Comparison of ENCODE assay signal across 8 mouse cellular contexts in the genomic region with DNA sequence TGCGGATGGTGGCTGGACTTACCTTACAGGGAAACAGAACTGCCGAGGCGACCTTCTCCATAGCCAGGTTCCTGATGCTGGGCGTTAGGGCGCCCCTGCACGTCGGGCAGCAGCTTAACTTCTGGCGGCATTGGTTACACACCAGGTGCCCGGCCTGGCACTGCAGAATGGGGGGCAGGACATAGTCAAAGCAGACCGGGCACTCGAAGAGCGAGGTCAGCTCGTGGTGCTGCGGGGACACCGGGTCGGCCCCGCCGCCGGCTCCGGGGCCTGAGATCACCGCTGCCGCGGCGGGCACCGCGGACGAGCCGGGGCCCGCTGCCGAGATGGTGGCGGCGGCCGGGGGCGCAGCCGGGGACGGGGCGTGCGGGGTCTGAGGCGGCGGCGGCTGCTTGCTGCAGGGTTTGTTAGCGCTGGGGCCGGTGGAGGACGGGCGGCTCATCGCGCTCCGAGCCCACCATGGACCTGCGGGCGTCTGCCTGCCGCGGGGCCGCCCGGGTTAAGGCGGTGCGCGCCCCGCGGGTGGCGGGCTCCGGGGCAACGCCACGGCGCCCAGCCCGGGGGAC. TPM values are rescaled to one million over a fixed set of nuclear protein-coding genes. Genes with fewer than 3 reads are reported as not detected.
DNase-seq lines count a peak whose midpoint lies in the region; ATAC-seq lines count a peak whose summit lies in the region.

No protein-coding gene starts in this region.

- H3K4me1 ChIP-seq in erythroblast, embryonic 14.5 days (ENCODE audit: control insufficient read depth): peaks cover 21% of the 10 kb centered on the region
- no peaks in the 10 kb centered on the region for H3K4me1 ChIP-seq in embryonic facial prominence, embryonic 11.5 days (ENCODE audit: control insufficient read depth, insufficient read depth, low read length)
- 0 out of 2 replicates have a peak, but pooled peaks cover 4% of the 10 kb centered on the region for H3K4me1 ChIP-seq in liver, embryonic 11.5 days (replicated peaks; ENCODE audit: control insufficient read depth, insufficient read depth, low read length)

- peak overlapping the region; percentile 72 for H3K9ac ChIP-seq in embryonic facial prominence, embryonic 11.5 days (replicated peaks; ENCODE audit: low read length)
- peak overlapping the region; percentile 80 for H3K9ac ChIP-seq in liver, embryonic 11.5 days (ENCODE audit: low read depth, low read length)

- H3K27ac ChIP-seq in embryonic facial prominence, embryonic 11.5 days (replicated peaks; ENCODE audit: low read depth, low read length): 0 out of 2 replicates have a peak overlapping the region, but pooled peaks have one; percentile 28
- peak overlapping the region; percentile 74 for H3K27ac ChIP-seq in liver, embryonic 11.5 days (ENCODE audit: low read depth, low read length)

- no peaks in the 10 kb centered on the region for H3K9me3 ChIP-seq in erythroblast, embryonic 14.5 days (ENCODE audit: control insufficient read depth, low read length)
- H3K9me3 ChIP-seq in embryonic facial prominence, embryonic 11.5 days (replicated peaks; ENCODE audit: control insufficient read depth, low read length): no peaks in the 10 kb centered on the region
- no peaks in the 10 kb centered on the region for H3K9me3 ChIP-seq in liver, embryonic 11.5 days (ENCODE audit: control insufficient read depth, low read length)

- no peak for ATAC-seq in erythroblast, adult 5-6 weeks (replicated peaks; ENCODE audit: low FRiP score, poor library complexity, severe bottlenecking)
- ATAC-seq in embryonic facial prominence, embryonic 11.5 days (replicated peaks; ENCODE audit: insufficient number of reproducible peaks, low FRiP score, low TSS enrichment, low read depth): no peak
- no peak for ATAC-seq in liver, embryonic 11.5 days (replicated peaks; ENCODE audit: low FRiP score)

- WGBS in embryonic facial prominence, embryonic 11.5 days: 1% methylated on average over 60 of the region's 65 CpGs
- under 1% methylated on average over 62 of the region's 65 CpGs for WGBS in liver, embryonic 11.5 days

- peaks cover 46% of the 10 kb centered on the region for H3K27me3 ChIP-seq in erythroblast, embryonic 14.5 days (ENCODE audit: control insufficient read depth)
- no peaks in the 10 kb centered on the region for H3K27me3 ChIP-seq in embryonic facial prominence, embryonic 11.5 days (ENCODE audit: control insufficient read depth, insufficient read depth, low read length)
- H3K27me3 ChIP-seq in liver, embryonic 11.5 days (replicated peaks; ENCODE audit: control insufficient read depth, insufficient read depth, low read length): no peaks in the 10 kb centered on the region; the same call in 1 of the 2 replicates
- H3K27me3 ChIP-seq in splenic B cell, adult 2 months (ENCODE audit: control insufficient read depth, insufficient read depth, low read length, poor library complexity, severe bottlenecking): no peaks in the 10 kb centered on the region

- H3K36me3 ChIP-seq in erythroblast, embryonic 14.5 days (ENCODE audit: control insufficient read depth): no peaks in the 10 kb centered on the region
- no peaks in the 10 kb centered on the region for H3K36me3 ChIP-seq in embryonic facial prominence, embryonic 11.5 days (replicated peaks; ENCODE audit: control insufficient read depth, insufficient read depth, low read depth, low read length)
- no peaks in the 10 kb centered on the region for H3K36me3 ChIP-seq in liver, embryonic 11.5 days (ENCODE audit: control insufficient read depth, insufficient read depth, low read length)
- no peaks in the 10 kb centered on the region for H3K36me3 ChIP-seq in splenic B cell, adult 2 months (ENCODE audit: control insufficient read depth, insufficient read depth, low read length, poor library complexity, severe bottlenecking)

- peak overlapping the region; percentile 97 for H3K4me2 ChIP-seq in embryonic facial prominence, embryonic 11.5 days (ENCODE audit: low read depth, low read length)
- peak overlapping the region; percentile 96 for H3K4me2 ChIP-seq in liver, embryonic 11.5 days

- peak overlapping the region; percentile 69 for H3K4me3 ChIP-seq in erythroblast, embryonic 14.5 days (replicated peaks)
- H3K4me3 ChIP-seq in embryonic facial prominence, embryonic 11.5 days (ENCODE audit: low read depth, low read length): peak overlapping the region; percentile 74
- H3K4me3 ChIP-seq in liver, embryonic 11.5 days (ENCODE audit: low read depth, low read length): peak overlapping the region; percentile 88

- DNase-seq in embryonic facial prominence, embryonic 11.5 days (ENCODE audit: low spot score): peak; percentile 51
- DNase-seq in heart, adult 8-10 months (ENCODE audit: low spot score): peak; percentile 39
- peak; percentile 62 for DNase-seq in kidney, adult 9 months
- DNase-seq in liver, embryonic 11.5 days (ENCODE audit: low spot score): peak; percentile 67
- peak; percentile 9 to 28 for DNase-seq in natural killer cell, adult 2 months (ENCODE audit: low spot score in 2 of 2)
- DNase-seq in splenic B cell, adult 2 months (ENCODE audit: low read depth, low spot score): peak; percentile 70

RNA-seq across cellular contexts. Expression of a gene that starts 0.7 kb away (rescaled TPM):
- polyA plus RNA-seq in erythroblast, embryonic 14.5 days (2012): 0.12 and 0.19 TPM in 2 replicates
- total RNA-seq in erythroblast, adult 5-6 weeks (2015; ENCODE audit: low replicate concordance): 0.84 and 5.0 TPM in 2 replicates
- total RNA-seq in erythroblast, adult 5-6 weeks (2017; ENCODE audit: low replicate concordance): 1.5 and 2.1 TPM in 2 replicates
- polyA plus RNA-seq in embryonic facial prominence, embryonic 11.5 days (2014; fragmentation: Nextera tagmentation; extraction: Ambion mirVana): 3.2 and 4.1 TPM in 2 replicates
- total RNA-seq in heart, adult 8-10 months (2022): 10 to 100 TPM in 1 of 4 experiments, 1 to 10 TPM in 3; 5.3 to 10.6 (median 7.6) TPM
- 5.4 and 6.2 TPM in 2 replicates for polyA plus RNA-seq in liver, embryonic 11.5 days (2014; fragmentation: Nextera tagmentation; extraction: Ambion mirVana)

RNA-seq across cellular contexts. Expression of a gene that starts 54.5 kb away (rescaled TPM):
- not detected in 2 replicates for polyA plus RNA-seq in erythroblast, embryonic 14.5 days (2012)
- not detected in 2 replicates for total RNA-seq in erythroblast, adult 5-6 weeks (2015; ENCODE audit: low replicate concordance)
- total RNA-seq in erythroblast, adult 5-6 weeks (2017; ENCODE audit: low replicate concordance): not detected in 2 replicates
- 0.10 TPM in 1 of 2 replicates, not detected in the other for polyA plus RNA-seq in embryonic facial prominence, embryonic 11.5 days (2014; fragmentation: Nextera tagmentation; extraction: Ambion mirVana)
- total RNA-seq in heart, adult 8-10 months (2022): not detected
- not detected in 2 replicates for polyA plus RNA-seq in liver, embryonic 11.5 days (2014; fragmentation: Nextera tagmentation; extraction: Ambion mirVana)

Comparison
In these comparisons a context has a peak if more than half of its experiments do, and no peak if none do; other contexts are left out.
1. DNase-seq: peak in every context shown above with its lines; median percentile 70 in splenic B cell, adult 2 months; 67 in liver, embryonic 11.5 days; 62 in kidney, adult 9 months; 51 in embryonic facial prominence, embryonic 11.5 days; 39 in heart, adult 8-10 months; 18 in natural killer cell, adult 2 months.